Mouse (Mus musculus) heart, adult 2 months (tissue): ENCODE measurements around the gene Mreg.

Experiments used
- CTCF ChIP-seq: fragments of 200-600 bp; IDR thresholded peaks from 2 replicates; pipeline ENCODE4 v1.8.1; 2022; ENCODE audit warnings: antibody characterized with exemption, mild to moderate bottlenecking, moderate library complexity
- EP300 ChIP-seq: fragments of 200-500 bp; IDR thresholded peaks from 2 replicates; pipeline ENCODE4 v1.6.1; 2011; ENCODE audit warnings: low read depth, low read length, control low read depth; ENCODE audit not compliant: insufficient read depth

- no peak for TF ChIP-seq EP300
- TF ChIP-seq CTCF: no peak
These were observed 45.1 kb downstream of the Mreg start for GRCm38 (mm10) chr1:72167024-72167423.
